Mouse (Mus musculus) cerebellum, adult 2 months (tissue): ENCODE measurements around the gene Rps16.
A peak's percentile ranks its signal among the peaks of the same experiment; 100 is the strongest.

Experiments used
- CTCF ChIP-seq: fragments of 200-500 bp; IDR thresholded peaks from 2 replicates; pipeline ENCODE4 v1.5.1; 2011; ENCODE audit warnings: low read depth, mild to moderate bottlenecking, control low read depth, low read length, moderate library complexity, borderline replicate concordance; ENCODE audit not compliant: insufficient read depth
- POLR2A ChIP-seq: fragments of 200-500 bp; IDR thresholded peaks from 2 replicates; pipeline ENCODE4 v1.6.1; 2011; ENCODE audit warnings: low read length, control low read depth, borderline replicate concordance; ENCODE audit not compliant: insufficient read depth

DNA sequence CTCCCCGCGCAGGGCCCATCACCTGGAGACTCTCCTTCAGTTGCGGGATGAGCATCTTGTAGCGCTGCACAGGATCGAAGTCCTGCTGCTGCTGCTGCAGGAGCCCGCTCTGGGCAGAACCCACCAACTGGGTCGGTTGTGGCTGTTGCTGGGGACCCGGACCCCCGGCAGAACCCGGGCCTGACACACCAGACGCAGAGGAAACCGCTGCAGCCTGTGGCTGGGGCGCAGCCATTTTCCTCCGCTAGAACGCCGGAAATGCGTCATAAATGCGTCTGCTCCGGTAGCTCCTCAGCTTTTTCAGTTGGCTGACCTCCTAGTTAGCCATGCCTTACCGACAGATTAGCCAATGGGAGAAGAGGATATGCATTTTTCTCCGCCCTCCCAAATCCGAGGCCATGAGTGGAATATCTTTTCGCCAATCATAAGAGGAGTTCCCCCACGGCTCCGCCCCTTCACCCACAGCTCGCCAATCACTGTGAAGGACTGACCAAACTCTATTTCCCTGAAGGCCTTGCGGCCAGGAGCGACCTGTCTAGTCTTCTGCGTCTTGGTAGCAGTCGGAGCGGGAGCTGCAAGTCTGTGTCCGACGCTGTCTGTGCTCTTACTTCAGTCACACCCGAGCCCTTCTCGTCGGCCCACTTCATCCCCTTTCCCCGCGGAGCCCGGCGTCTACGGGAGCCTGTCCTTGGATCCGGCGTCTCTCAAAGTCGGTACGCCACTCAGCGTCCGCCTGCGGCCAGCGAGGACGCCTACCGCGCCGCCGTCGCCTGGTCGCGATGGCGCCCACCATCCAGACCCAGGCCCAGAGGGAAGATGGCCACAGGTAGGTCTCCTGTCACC is 42.2 kb downstream of the Rps16 start, which contains the start of the genes Med29 and Paf1:
- TF ChIP-seq CTCF (no peak), POLR2A (peak; percentile 89)
